Mouse (Mus musculus): ENCODE measurements around the gene Epb41l4b. TPM values are rescaled to one million over a fixed set of nuclear protein-coding genes. Genes with fewer than 3 reads are reported as not detected.

Epb41l4b gene
- total RNA-seq, 2 experiments from 2014 or later, result 1.7 TPM; not detected in 1

DNA sequence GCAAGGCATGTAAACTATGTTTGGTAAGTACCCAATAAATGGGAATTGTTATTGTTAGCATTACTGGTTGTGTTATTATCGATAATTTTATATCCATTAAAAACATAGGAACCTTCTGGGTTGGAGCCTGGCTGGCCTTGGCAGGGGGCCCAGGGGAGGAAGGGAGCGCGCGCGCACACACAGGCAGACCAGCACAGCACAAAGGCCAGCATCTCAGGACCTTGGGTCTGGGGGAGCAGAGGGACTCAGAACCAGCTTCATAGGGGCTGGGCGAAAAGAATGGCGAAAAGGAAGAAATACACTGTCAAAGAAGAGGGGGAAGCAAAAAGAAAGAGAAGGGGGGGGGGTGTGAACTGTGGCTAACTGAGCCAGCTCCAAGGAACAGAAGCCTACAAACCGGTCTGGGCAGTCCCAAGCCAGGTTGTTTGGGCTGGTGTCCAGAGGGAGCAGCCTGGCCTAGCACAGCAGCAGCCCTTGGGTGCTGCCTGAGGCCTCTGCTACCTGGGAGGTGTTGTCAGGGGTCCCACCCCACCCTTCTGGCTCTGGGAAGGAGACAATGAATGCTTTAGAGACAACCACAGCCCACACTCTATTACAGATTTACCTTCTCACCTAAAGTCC lies 13.4 kb upstream of the Epb41l4b start:
- no peak for ATAC-seq (replicated peaks; ENCODE audit: low FRiP score, poor library complexity, severe bottlenecking)

DNA sequence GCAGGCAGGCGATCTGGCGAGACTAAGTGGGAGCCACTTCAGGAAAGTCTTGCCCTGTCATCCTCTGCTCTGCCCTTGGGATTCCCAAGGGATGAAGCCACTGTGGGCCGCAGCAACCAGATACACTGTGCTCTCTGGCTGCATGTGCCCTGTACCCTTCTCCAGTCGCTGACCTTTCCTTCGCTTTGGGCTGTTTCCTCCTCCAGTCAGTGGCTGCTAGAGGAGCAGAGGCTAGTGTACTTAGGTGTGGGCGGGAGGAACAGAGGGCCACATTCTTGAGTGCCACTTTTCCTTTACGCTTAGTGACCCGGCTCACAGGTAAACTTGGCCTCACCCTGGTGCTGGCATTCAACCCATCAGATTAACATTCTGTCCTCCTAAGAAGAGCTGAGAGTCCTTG lies 10.6 kb upstream of the Epb41l4b start:
- ATAC-seq (replicated peaks; ENCODE audit: low FRiP score, poor library complexity, severe bottlenecking), result no peak

DNA sequence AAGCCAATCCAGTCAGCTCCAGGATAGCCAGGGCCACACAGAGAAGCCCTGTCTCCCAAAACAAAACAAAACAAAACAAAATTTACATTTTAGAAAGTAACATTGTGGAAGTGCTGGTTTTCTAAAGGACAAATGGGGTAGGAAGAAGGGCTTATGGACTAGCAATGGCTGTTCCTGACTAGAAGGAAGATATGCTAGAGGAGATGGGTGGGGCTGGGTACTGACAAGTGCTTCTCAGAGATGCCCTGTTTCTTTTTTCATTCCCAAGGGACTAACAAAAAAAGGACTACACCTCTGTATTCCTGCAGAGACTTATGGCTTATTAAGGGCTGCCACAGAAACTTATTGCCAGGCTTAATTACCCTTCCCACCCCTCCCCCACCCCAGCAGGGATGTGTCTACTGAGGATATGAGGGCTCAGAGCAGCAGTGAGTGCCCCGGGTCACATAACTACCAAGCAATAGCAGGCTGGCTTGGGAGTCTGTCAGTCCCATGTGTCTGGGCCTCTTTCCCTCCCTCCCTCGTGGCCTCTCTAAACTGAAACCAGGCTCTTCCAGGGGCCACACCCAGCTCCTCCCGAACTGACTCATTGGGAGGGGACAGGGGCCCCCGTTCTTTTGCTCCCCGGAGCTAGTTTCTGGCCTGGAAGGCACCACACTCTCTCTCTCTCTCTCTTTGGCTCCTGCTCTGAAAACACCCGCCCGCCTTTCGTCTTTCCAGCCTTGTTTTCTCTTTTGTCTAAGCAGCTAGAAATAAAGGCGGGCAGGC lies 10.0 kb upstream of the Epb41l4b start:
- ATAC-seq (replicated peaks; ENCODE audit: low FRiP score, poor library complexity, severe bottlenecking), result no peak

DNA sequence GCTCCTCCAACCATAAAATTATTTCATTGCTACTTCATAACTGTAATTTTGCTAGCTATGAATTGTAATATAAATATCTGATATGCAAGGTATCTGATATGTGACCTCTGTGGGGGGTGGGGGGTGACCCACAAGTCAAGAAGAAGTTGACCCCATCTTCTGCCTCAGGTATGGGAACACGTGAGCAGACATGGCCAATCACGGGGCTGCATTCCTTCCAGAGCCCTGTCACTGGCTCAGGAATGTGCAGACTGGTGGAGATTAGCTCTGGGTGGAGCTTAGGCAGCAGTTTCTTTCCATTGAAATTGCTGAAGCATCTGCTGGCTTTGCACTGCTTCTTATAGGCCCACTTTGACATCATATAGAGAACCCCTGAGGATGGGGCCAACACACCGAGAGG lies 4.9 kb upstream of the Epb41l4b start:
- ATAC-seq (replicated peaks; ENCODE audit: low FRiP score, poor library complexity, severe bottlenecking), result no peak

DNA sequence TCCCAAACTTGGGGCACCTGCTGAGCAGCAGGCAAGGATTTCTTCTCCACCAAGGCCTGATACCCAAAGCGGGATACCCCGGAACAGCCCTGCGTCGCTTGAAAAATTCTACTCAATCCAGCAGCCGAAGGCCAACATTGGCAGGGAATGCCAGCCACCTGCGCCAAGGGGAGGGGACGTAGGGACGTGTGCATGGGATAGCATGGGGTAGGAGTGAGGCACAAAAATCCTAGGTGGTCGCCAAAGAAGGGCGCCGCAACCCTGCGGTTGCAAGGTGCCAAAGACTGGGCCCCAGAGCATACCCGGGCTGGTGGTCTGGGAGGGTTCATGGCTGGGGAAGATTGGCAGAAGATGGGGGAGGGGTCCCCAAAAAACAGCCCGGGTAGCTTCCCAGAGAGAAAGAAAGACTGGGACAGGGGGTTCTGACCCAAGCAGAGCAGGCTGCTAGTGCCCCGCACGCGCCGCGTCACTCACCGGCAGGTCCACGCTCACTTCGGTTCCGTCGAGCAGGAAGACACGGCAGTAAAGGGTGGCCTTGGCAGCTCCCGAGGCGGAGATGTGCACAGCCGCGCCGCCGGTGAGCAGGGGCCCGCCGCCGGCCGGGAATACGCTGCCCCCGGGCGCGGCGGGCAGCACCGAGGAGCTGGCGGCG lies 737 bp downstream of the Epb41l4b start:
- no peak for ATAC-seq (replicated peaks; ENCODE audit: low FRiP score, poor library complexity, severe bottlenecking)

DNA sequence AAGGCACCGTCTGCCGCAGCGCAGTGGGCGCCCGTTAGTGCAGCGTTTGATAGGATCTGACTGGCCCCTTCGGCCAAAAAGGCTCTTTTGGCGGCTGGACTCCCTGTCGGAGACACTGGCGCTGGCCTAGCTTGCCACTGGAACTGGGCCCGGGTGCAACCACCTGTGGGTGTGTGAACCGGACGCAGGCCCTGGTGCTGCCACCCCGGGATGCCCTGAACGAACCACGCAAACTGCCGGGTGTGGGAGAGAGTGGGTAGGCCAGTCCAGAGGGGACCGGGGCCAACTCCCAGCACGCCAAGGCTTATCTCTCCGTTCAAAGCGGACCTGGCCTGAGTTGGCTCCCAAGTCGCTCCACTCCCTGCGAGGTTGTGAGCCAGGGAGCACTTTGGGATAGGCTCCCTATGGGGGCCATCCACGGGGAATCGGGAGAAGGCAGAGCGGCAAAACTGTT lies 1.3 kb downstream of the Epb41l4b start:
- ATAC-seq (replicated peaks; ENCODE audit: low FRiP score, poor library complexity, severe bottlenecking), result no peak

DNA sequence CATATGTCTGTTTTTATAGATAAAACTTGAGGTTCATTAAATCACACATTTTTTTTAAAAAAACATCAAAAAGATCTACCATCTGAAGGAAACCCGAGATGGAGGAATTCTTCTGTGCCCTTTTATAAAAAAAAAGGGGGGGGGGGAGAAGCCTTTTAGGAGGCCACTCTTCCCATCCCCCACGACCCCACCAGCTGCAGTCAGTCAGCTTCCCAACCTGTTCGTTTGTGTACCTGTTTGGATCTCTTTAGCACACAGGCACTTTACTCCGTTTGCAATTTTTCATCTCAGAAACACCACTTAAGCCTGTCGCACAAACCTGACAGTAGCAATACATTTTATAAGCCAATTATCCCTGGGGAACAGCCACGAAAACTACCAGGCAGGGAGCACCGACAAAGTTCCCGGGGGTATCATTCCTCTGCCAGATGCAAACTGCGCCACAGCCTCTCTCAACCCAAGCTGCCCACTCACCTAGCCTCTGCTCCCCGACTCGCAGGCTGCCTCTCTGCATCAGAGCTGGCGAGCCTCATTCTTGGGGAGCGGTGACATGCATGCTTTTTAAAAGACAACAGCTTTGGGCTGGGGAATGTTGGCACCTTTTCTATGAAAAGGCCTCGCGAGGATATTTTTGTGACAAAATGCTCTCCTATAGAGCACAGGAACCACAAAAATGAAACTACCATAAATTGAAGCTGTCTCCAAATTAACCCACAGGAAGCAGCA lies 2.1 kb downstream of the Epb41l4b start:
- ATAC-seq (replicated peaks; ENCODE audit: low FRiP score, poor library complexity, severe bottlenecking), result no peak

DNA sequence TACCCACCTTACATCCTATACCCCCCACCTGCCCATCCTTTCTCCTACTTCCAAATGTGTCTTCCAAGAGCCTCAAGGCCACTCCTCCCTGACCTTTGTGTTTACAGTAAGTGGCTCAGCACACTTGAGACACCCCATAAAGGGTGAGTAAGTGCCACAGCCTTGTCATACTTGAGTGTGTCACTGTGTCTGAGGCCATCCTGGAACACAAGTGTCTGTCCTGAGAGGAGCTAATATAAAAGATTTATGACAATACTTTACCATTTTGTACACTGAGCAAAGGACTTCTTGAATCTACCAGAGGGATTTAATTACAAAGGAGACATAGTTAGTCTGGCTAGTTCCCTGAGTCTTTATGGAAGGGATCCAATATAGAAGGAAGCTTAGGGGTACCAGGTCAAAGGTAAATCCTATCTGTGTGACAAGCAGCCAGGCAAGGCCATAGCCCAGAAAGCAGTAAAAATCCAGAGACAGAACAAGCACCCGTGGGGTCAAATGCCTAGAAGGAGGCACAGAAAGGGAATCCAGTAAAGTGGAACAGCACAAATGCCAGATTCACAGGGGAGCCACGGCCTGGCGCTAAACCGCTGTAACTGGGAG lies 2.9 kb downstream of the Epb41l4b start:
- no peak for ATAC-seq (replicated peaks; ENCODE audit: low FRiP score, poor library complexity, severe bottlenecking)

DNA sequence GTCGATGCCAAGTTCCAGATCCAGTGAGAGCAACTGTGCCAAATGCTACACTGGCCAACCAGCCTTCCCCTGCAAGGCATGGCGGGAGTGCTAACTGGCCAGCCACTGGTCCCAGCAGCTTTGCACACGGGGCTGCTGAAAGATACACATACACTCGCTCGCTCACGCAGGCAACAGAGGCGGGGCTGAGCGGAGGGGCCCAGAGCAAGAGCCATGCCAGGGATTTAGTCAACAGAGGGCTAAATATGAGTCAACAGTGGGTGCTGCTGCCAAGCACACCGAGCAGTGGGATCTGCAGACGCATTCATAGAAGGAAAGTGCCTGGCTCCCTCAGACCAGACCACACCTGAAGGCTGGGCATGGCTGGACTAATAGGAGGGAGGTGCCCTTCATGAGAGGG lies 3.8 kb downstream of the Epb41l4b start:
- ATAC-seq (replicated peaks; ENCODE audit: low FRiP score, poor library complexity, severe bottlenecking), result no peak

DNA sequence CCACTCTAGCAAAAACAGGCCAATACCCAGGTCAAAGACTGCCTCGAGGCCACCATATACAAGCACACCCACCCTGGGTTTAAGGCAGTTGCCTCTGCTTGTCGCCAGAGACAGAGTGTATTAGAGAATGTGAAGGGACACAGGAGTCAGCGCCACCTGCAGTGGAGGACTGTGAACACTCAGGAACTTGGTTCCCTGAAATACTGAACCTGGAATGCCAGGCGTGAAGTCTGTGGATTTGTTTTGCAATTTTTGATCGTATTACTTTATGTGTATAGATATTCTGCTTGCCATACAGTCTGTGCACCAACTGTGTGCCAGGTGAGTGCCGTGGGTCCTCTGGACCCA lies 5.2 kb downstream of the Epb41l4b start:
- no peak for ATAC-seq (replicated peaks; ENCODE audit: low FRiP score, poor library complexity, severe bottlenecking)

DNA sequence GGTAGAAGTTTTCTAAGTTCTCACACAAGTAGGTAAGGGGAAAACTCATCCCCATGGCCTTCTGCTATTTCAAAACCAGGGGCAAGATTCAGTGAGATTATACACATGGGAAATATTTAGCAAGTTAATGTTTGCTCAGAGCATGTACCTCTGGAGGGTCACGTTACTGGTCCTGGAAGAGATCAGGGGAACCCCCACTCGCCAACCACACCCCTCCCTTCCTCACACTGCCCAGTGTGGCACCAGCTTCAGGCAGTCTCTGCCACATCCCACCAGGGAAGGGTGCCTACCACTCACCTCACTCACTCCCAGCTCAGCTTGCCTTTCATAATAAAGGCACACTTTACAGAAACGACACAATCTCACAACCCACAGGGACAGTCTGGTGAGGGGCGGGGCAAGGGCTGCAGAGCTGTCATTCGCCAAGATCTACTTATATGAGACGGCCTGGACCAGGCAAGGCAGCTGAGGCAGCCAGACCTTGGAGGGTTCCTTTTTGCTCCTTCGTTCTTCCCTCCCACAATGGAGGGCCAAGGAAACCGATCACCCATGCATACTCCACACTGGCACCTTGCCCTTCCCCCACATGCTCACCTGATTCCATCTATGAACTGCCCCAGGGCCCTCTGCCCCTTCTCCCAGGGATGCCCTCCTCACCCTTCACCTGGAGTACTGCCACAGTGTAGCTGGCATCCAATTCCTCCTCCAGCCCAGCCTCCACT lies 5.7 kb downstream of the Epb41l4b start:
- ATAC-seq (replicated peaks; ENCODE audit: low FRiP score, poor library complexity, severe bottlenecking), result no peak

DNA sequence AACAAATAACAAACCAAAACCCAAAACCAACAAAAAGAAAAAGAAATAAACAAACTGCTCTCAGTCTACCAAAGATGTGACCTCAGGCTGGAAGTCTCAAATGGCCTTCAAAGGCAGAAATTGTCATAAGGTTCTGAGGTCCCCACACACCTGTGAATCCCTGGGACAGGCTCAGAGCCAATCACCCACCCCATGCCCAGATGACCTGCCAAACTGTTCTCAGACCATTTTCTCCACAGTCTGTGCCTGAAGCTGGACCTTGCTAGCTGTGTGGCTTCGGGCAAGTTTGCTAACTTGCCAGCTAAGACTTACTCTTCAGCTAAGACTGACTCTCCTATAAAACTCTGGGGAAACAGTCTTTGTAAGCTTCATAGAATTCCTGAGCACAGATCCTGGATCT lies 7.8 kb downstream of the Epb41l4b start:
- no peak for ATAC-seq (replicated peaks; ENCODE audit: low FRiP score, poor library complexity, severe bottlenecking)

DNA sequence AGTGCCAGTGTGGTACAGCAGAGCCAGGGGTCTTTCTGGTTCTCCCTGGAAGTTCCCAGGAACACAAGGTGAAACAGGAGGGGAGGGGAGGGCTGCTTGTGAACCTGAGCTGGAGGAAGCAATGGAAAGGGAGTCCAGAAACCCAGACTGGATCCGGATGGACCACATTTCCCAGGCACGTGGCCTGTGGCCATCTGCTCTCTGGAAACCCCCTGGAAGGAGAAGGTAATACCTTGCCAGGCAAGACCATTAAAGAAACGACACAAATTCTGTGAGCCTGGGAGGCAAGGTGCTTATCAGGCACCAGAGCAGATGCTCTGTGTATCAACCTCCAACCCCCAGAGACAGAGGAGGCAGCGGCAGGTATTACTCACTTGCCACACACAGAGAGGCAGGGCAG lies 8.7 kb downstream of the Epb41l4b start:
- ATAC-seq (replicated peaks; ENCODE audit: low FRiP score, poor library complexity, severe bottlenecking), result no peak

DNA sequence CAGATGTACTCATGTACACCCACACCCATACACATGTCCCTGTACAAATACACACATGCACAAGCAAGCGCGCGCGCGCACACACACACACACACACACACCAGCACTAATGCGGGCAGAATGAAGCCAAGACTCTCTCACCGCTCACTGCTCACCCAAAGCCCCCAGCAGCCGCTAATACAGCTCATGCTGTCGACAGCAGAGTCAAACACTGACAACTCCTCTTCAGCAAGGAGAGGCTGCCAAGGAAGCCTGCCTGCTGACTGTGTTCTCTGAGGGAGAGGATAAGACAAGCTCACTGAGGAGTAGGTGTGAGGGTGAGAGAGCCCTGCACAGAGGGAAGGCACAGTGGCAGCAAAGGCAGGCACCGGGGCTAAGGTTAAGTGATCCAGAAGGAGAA lies 11.4 kb downstream of the Epb41l4b start:
- ATAC-seq (replicated peaks; ENCODE audit: low FRiP score, poor library complexity, severe bottlenecking), result no peak

DNA sequence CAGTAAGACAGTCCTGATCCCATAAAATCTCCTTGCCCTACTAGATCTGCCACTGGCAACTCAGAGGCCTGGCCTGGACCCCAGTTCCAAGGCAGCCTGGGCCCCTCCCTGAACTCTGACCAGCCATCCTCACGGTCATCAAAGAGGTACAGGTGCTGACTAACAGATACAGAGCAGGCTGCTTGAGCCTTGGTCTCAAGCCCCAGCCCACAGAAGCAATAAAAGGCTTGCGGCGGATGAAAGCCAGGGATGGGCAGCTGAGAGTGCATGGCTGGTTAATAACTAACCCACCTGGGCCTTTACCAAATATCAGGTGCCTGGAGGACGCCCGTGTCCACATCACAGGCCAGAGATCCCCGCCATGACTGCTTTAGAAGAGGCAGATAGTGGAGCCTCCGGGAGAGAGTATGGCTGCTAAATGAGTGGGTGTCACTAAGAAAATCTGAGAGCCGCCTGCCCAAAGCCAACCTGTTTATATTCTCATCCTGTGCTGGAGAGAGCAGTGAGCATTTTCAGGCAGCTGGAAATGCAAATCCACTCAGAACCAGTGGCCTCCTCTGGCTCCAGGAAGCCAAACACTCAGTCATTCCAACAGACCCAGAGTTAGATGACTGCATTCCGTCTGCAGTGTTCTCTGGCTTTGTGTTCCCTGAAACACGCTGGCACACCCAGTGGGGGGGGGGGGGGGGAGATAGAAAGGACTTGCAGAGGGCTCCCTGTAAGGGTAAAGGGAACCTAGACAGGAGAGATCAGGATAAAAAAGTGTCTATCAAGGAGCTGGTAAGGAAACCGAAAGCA lies 13.3 kb downstream of the Epb41l4b start:
- no peak for ATAC-seq (replicated peaks; ENCODE audit: low FRiP score, poor library complexity, severe bottlenecking)

DNA sequence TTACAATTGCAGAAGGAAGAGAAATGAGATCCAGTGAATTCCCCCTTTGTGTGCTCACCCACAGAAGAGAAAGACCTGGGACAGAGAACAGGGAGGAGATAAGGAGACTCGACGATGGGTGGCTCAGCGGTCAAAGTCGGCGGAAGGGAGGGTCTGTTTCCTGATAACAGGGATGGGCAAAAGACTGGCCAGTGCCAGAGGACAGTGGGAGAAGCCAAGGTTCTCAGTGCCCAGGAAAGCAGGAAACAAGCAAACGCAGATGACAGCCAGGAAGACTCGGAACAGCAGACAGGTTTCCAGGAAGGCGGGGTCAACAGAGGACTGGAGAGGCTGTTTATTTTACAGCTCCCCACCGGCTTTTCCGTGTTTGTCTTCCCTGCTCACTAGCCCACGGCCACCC lies 20.2 kb downstream of the Epb41l4b start:
- ATAC-seq (replicated peaks; ENCODE audit: low FRiP score, poor library complexity, severe bottlenecking), result no peak

DNA sequence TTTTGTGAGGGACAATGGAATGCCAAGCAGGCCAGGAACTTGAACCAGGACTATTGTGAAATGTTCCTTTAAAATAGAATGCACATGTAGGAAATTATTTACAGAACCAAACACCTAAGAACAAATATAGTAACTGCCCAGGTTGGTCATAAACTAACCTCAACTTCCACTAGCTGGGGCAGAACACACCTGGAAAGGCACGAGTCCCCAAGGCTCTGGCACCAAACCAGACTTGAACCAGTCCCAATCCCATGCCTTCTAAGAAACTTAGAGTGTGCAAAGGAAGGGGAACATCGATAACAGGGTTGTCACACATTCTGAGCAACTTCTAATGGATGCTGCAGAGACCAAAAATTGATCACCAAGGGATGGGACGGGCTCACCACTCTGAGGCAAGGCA lies 21.1 kb downstream of the Epb41l4b start:
- ATAC-seq (replicated peaks; ENCODE audit: low FRiP score, poor library complexity, severe bottlenecking), result no peak

DNA sequence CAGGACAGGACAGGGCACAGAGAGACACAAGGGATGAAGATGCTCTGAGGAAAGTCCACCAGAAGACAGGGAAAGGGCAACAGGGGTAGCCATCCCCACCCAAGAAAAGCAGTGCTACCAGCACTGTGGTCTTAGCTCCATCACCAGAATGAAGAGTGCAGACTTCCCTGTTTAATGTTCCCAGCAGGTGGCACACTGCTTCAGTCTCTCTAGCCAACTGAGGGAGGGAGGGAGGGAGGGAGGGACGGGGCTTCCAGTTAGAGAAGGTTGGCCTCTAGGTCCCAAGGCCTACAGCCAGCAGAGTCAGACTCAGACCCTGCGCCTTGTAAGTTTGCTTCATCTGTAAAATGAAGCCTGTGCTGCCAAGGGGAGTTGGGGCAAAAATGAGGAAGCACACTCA lies 22.7 kb downstream of the Epb41l4b start:
- ATAC-seq (replicated peaks; ENCODE audit: low FRiP score, poor library complexity, severe bottlenecking), result no peak

DNA sequence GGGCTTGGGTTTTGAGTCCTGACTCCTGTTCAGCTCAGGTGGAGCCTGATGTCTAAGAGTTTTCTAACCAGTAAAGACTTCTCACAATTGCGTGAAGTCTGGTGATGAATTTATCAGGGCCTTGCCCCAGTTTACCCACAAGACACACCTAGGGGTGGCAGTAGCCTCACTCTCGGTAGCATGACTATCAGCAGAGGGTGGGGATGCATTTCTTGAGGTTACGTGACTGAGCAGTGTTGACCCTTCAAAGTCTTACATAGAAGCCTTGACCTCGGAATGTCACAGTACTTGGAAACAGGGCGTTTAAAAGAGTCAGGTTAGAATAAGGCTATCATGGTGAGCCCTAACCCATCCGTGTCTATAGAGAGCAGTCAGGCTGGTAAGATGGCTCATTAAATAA lies 23.3 kb downstream of the Epb41l4b start:
- ATAC-seq (replicated peaks; ENCODE audit: low FRiP score, poor library complexity, severe bottlenecking), result no peak

Measured in erythroid progenitor cell, adult 5-6 weeks (primary cell).